Mouse (Mus musculus) embryonic facial prominence, embryonic 12.5 days (tissue): ENCODE measurements around the gene Gpr55. TPM values are rescaled to one million over a fixed set of nuclear protein-coding genes. Genes with fewer than 3 reads are reported as not detected.

ENCODE experiments used
- ATAC-seq: fragments of 200-750 bp; cut with Nextera tagmentation; 2 replicates; pipeline ENCODE4 v1.8.0; 2017; ENCODE audit not compliant: insufficient number of reproducible peaks, insufficient read depth, low FRiP score, low TSS enrichment
- H3K27ac ChIP-seq: fragments of 300-500 bp; sonication (generic); 2 replicates; pipeline ENCODE4 v1.5.1; 2016; ENCODE audit warnings: mild to moderate bottlenecking
- H3K27me3 ChIP-seq: fragments of 300-500 bp; sonication (generic); 2 replicates; pipeline ENCODE4 v1.6.1; 2016; ENCODE audit warnings: mild to moderate bottlenecking, moderate library complexity
- H3K36me3 ChIP-seq: fragments of 300-500 bp; sonication (generic); 2 replicates; pipeline ENCODE4 v1.6.1; 2016; ENCODE audit warnings: mild to moderate bottlenecking
- H3K4me1 ChIP-seq: fragments of 300-500 bp; sonication (generic); 2 replicates; pipeline ENCODE4 v1.6.1; 2016
- H3K4me2 ChIP-seq: fragments of 300-500 bp; sonication (generic); replicated peaks from 2 replicates; pipeline ENCODE4 v1.6.1; 2016; ENCODE audit warnings: mild to moderate bottlenecking, moderate library complexity
- H3K4me3 ChIP-seq: fragments of 300-500 bp; sonication (generic); 2 replicates; pipeline ENCODE4 v1.5.1; 2016; ENCODE audit warnings: mild to moderate bottlenecking
- H3K9ac ChIP-seq: fragments of 300-500 bp; sonication (generic); 2 replicates; pipeline ENCODE4 v1.6.1; 2016; ENCODE audit warnings: mild to moderate bottlenecking, moderate library complexity
- H3K9me3 ChIP-seq: fragments of 300-500 bp; sonication (generic); 2 replicates; pipeline ENCODE4 v1.6.1; 2016; ENCODE audit warnings: mild to moderate bottlenecking, moderate library complexity
- WGBS: fragments of 180-500 bp; shearing (Covaris S2); methylation state at CpG from one replicate; pipeline ENCODE4 v1.1.7; 2016; 5-methylcytosine and 5-hydroxymethylcytosine counted together
- polyA plus RNA-seq: library from polyadenylated mRNA; unstranded; fragments of >200 nt; fragmentation: Nextera tagmentation; extraction: Ambion mirVana; gene quantifications from 2 replicates; pipeline ENCODE4 v1.2.1, GENCODE M21; 2016

Gpr55 gene
- polyA plus RNA-seq, 1 experiment from 2014 or later: 0.08 TPM

DNA sequence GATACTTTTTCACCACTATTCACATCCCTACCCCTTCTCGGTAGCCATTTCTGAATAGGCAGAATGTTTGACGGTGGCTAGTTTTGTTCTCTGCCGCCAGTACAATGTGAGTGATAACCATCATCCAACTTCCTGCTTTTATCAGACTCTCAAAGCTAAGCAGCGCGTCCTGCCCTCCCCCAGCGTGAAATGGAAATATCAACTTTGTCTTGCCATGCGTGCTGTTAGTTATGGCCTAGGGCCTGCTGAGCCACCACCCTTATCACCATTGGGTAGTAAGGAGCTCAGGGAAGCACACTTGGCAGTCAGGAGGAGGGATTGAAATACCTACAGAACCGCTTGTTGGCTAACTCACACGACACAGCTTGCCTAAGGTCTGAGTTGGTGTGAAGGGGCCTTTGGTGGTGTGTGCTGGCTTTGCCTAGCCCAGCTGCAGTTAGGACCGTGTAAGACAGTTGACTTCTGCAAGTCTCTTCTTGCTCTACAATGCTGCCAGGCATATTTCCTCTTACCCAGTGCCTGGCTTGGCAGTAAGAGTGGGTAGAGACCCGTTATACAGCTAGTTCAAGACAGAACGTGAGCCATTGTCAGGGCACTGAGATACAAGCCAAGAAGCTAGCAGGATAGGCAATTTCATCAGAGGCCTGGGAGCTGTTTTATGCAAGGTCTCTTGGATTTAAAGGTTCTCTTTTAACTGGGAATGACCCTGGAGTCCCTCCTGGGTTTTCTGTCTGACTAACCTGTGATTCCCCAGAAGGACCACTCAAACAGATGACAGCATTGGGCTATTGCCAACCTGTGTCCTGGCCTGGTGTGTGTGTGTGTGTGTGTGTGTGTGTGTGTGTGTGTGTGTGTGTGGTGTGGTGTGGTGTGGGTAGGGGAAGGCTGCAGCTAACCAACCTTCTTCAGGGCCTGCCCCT, 63.8 kb downstream of the Gpr55 start:
- no peak for ATAC-seq
- Histone ChIP-seq H3K27me3 (no peaks in the 10 kb centered on the region), H3K9me3 (no peaks in the 10 kb centered on the region), H3K4me3 (peak overlapping the region; percentile 78; the same call in 1 of the 2 replicates), H3K27ac (peak overlapping the region; percentile 72), H3K9ac (no peak overlapping the region), H3K36me3 (no peaks in the 10 kb centered on the region), H3K4me2 (peak overlapping the region; percentile 82), H3K4me1 (peaks cover 59% of the 10 kb centered on the region)
- WGBS: 53% methylated on average over 12 of the region's 12 CpGs

DNA sequence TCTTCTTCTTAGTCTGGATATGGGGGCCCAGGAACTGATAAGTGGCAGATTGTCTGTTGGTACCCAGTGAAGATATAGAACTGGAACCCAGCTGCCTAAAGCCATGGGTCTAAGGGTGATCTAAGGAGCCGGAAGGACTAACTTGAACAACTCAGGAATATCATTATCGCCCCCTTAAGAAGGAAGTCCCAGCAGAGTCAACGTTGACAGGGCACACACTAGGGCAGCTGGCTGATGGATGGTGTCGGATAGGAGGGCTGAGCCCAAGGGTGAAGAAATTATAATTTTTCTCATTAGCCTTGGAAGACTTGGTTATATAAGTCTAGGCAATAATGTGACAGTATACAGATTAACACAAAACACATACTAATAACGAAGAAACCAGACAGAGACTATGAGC, 64.7 kb downstream of the Gpr55 start:
- no peaks in the 10 kb centered on the region for H3K36me3 ChIP-seq
- H3K9me3 ChIP-seq: no peaks in the 10 kb centered on the region
- H3K4me3 ChIP-seq: peak overlapping the region; percentile 78
- H3K9ac ChIP-seq: 0 out of 2 replicates have a peak overlapping the region, but pooled peaks have one; percentile 84
- WGBS: 71% methylated on average over 5 of the region's 5 CpGs
- H3K4me2 ChIP-seq: peak overlapping the region; percentile 82
- peak overlapping the region; percentile 96; the same call in 1 of the 2 replicates for H3K27ac ChIP-seq
- no peak for ATAC-seq
- no peaks in the 10 kb centered on the region for H3K27me3 ChIP-seq
- H3K4me1 ChIP-seq: peaks cover 50% of the 10 kb centered on the region

DNA sequence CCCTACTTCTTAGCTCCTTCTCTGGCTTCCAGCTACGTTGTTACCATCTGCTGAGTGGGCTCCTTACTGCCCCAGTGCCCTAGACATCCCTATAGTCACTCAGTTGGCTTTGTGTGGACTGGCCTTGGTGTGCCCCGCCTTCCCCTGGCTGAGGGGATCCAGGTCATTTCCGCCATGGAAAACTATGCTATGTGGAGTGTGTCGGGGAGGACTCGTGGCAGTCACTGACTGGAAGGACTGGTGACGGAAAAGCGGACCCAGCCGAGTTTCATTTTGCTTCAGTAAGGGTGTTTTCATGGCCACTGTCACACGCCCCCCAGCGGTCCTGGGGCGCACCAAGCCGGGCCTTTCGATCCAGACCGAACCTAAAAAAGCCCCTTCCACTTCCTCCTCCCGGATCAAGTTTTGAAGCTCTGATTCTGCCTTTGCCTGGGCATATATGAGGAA, 65.4 kb downstream of the Gpr55 start:
- H3K9ac ChIP-seq: peak overlapping the region; percentile 84
- H3K27ac ChIP-seq: peak overlapping the region; percentile 96
- H3K4me3 ChIP-seq: peak overlapping the region; percentile 78
- peak overlapping the region; percentile 82 for H3K4me2 ChIP-seq
- no peaks in the 10 kb centered on the region for H3K9me3 ChIP-seq
- H3K27me3 ChIP-seq: no peaks in the 10 kb centered on the region
- WGBS: 3% methylated on average over 15 of the region's 15 CpGs
- peaks cover 43% of the 10 kb centered on the region for H3K4me1 ChIP-seq
- no peaks in the 10 kb centered on the region for H3K36me3 ChIP-seq
- peak; percentile 58 for ATAC-seq

DNA sequence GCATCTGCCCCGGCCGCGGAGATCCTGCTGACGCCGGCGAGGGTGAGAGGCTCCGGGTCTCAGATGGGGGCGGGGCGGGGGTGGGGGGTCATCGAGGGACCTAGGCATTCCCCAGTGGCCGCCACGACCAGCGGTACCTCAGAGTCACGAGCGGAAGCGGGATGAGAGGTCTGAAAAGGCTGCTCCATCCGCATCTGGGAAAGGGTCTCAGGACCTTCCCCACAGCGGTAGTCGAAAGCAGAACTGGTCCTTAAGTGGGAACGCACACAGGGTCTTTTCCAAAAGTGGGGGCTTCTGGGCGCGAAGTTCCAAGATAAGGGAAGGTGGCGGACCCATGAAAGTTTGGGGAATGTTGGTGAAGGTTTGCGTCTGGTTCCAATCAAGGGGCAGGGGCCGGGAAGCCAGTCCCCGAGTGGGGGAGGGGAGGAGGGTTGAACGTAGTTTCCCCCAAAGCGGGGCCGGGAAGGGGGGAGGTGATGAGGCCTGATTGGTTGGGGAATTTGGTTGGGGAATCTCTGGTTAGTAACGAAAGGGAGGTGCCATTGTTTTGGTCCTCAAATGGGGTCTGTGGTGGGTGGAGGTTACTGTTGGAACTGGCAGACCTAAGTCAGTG, 66.0 kb downstream of the Gpr55 start:
- Histone ChIP-seq H3K27ac (peak overlapping the region; percentile 96), H3K9me3 (no peaks in the 10 kb centered on the region), H3K4me3 (peak overlapping the region; percentile 78), H3K9ac (peak overlapping the region; percentile 84), H3K4me2 (peak overlapping the region; percentile 82), H3K4me1 (peaks cover 42% of the 10 kb centered on the region), H3K27me3 (no peaks in the 10 kb centered on the region), H3K36me3 (no peaks in the 10 kb centered on the region)
- WGBS: under 1% methylated on average over 30 of the region's 30 CpGs
- peak; percentile 33 for ATAC-seq

DNA sequence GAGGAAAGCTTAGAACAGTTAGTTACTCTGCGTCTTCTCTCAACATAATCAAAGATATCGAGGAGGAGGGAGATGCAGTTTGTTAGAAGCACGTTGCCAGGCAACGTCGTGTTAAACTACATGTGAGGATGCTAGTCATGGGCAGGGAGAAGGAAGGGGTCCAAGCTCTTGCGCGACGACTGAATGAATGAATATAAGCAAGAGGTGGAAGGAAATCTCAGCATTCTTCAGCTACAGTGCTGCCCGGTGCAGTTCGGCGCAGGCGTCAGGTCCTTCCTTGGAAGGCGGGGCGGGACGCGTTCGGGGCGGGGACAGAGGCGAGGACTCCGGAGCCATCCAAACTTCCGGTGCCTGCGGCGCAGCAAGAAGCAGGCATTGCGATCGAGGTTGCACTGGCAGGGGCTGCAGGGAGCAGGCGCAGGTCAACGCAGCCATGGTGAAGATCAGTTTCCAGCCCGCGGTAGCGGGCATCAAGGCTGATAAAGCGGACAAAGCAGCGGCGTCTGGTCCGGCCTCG, 66.5 kb downstream of the Gpr55 start, which contains the start of gene Itm2c:
Gene Itm2c, plus strand, starts transcription at position 51 of the 517 bp plus-strand sequence.
- Histone ChIP-seq H3K27ac (peak within 1 kb of the TSS; percentile 96), H3K27me3 (no peaks in the 10 kb centered on the region), H3K36me3 (no peaks in the 10 kb centered on the region), H3K9ac (peak within 1 kb of the TSS; percentile 84), H3K4me2 (peak within 1 kb of the TSS; percentile 82), H3K9me3 (no peaks in the 10 kb centered on the region), H3K4me1 (peaks cover 37% of the 10 kb centered on the region), H3K4me3 (peak within 1 kb of the TSS; percentile 78)
- peak; percentile 79 for ATAC-seq
- under 1% methylated on average over 35 of the region's 35 CpGs for WGBS

Other genes with a start within 250 kb of the Gpr55 start
- 1.5 and 1.7 TPM in 2 replicates for gene A630001G21Rik, start 182.4 kb downstream of the Gpr55 start, polyA plus RNA-seq
- 44.9 and 48.7 TPM in 2 replicates for gene Cab39, start 167.6 kb downstream of the Gpr55 start, polyA plus RNA-seq
- 252 and 258 TPM in 2 replicates for gene Itm2c, start 66.7 kb downstream of the Gpr55 start, polyA plus RNA-seq
- 0.22 and 0.29 TPM in 2 replicates for gene 4933407L21Rik, start 32.5 kb downstream of the Gpr55 start, polyA plus RNA-seq
- not detected in 2 replicates for gene Spata3, start 55.8 kb upstream of the Gpr55 start, polyA plus RNA-seq
- 0.34 and 0.40 TPM in 2 replicates for gene 2810459M11Rik, start 84.9 kb upstream of the Gpr55 start, polyA plus RNA-seq
- gene Psmd1, start 103.4 kb upstream of the Gpr55 start, polyA plus RNA-seq: 190 and 193 TPM in 2 replicates
- 0.35 and 0.60 TPM in 2 replicates for gene Htr2b, start 151.0 kb upstream of the Gpr55 start, polyA plus RNA-seq
- gene Gm21972, start 172.6 kb upstream of the Gpr55 start, polyA plus RNA-seq: 0.42 and 0.48 TPM in 2 replicates
- 35.4 and 36.2 TPM in 2 replicates for gene Armc9, start 193.8 kb upstream of the Gpr55 start, polyA plus RNA-seq